Mouse (Mus musculus) MEL (cell line): ENCODE results near the gene Uqcrh.

ENCODE experiments used
- BHLHE40 ChIP-seq: IDR thresholded peaks from 2 replicates; pipeline ENCODE4 v1.6.1; 2012; ENCODE audit warnings: low read depth, mild to moderate bottlenecking, inconsistent platforms, low read length, improper control_type of control experiment, borderline replicate concordance
- CHD2 ChIP-seq: IDR thresholded peaks from 2 replicates; pipeline ENCODE4 v1.6.1; 2011; ENCODE audit warnings: low read length, improper control_type of control experiment
- CTCF ChIP-seq, 3 experiments: IDR thresholded peaks in 2 of 3; conservative IDR thresholded peaks in 1 of 3; 2 replicates each; pipeline ENCODE4 v1.5.1; 2011 to 2012; ENCODE audit warnings: low read length in 3 of 3, low read depth in 2 of 3, mild to moderate bottlenecking in 2 of 3, improper control_type of control experiment in 1 of 3, inconsistent platforms in 1 of 3, mixed read lengths in 1 of 3, moderate library complexity in 1 of 3; ENCODE audit not compliant: control insufficient read depth in 1 of 3, insufficient read depth in 1 of 3, poor library complexity in 1 of 3, severe bottlenecking in 1 of 3
- E2F4 ChIP-seq: IDR thresholded peaks from 2 replicates; pipeline ENCODE4 v1.6.1; 2011; ENCODE audit warnings: low read depth, low read length, improper control_type of control experiment, borderline replicate concordance
- ELF1 ChIP-seq: IDR thresholded peaks from 2 replicates; pipeline ENCODE4 v1.6.1; 2014; ENCODE audit warnings: low read depth, mild to moderate bottlenecking, inconsistent platforms, low read length, improper control_type of control experiment, moderate library complexity
- EP300 ChIP-seq, 2 experiments: IDR thresholded peaks; 2 replicates each; pipeline ENCODE4 v1.6.1; 2011; ENCODE audit warnings: improper control_type of control experiment in 2 of 2, low read length in 2 of 2, low read depth in 1 of 2, mild to moderate bottlenecking in 1 of 2
- ETS1 ChIP-seq: IDR thresholded peaks from 2 replicates; pipeline ENCODE4 v1.6.1; 2012; ENCODE audit warnings: low read depth, mild to moderate bottlenecking, inconsistent platforms, low read length, improper control_type of control experiment, moderate library complexity
- GABPA ChIP-seq: IDR thresholded peaks from 2 replicates; pipeline ENCODE4 v1.6.1; 2012; ENCODE audit warnings: low read depth, mild to moderate bottlenecking, inconsistent platforms, low read length, improper control_type of control experiment, moderate library complexity
- JUND ChIP-seq: IDR thresholded peaks from 2 replicates; pipeline ENCODE4 v1.6.1; 2011; ENCODE audit warnings: low read depth, mild to moderate bottlenecking, improper control_type of control experiment, low read length
- POLR2A ChIP-seq, 2 experiments: IDR thresholded peaks; 2 replicates each; pipeline ENCODE4 v1.6.1; 2011 to 2012; ENCODE audit warnings: low read length in 2 of 2, mild to moderate bottlenecking in 2 of 2, control low read depth in 1 of 2, improper control_type of control experiment in 1 of 2, low read depth in 1 of 2, moderate library complexity in 1 of 2; ENCODE audit not compliant: control insufficient read depth in 1 of 2, insufficient read depth in 1 of 2, poor library complexity in 1 of 2
- POLR2AphosphoS2 ChIP-seq: IDR thresholded peaks from 2 replicates; pipeline ENCODE4 v1.6.1; 2011; ENCODE audit warnings: low read length, improper control_type of control experiment
- POLR2AphosphoS5 ChIP-seq: IDR thresholded peaks from 2 replicates; pipeline ENCODE4 v1.6.1; 2012; ENCODE audit warnings: low read depth, borderline replicate concordance, mild to moderate bottlenecking, inconsistent platforms, low read length, moderate library complexity, mixed read lengths
- RAD21 ChIP-seq: IDR thresholded peaks from 2 replicates; pipeline ENCODE4 v1.6.1; 2011; ENCODE audit warnings: mild to moderate bottlenecking, low read depth, low read length, improper control_type of control experiment

DNA sequence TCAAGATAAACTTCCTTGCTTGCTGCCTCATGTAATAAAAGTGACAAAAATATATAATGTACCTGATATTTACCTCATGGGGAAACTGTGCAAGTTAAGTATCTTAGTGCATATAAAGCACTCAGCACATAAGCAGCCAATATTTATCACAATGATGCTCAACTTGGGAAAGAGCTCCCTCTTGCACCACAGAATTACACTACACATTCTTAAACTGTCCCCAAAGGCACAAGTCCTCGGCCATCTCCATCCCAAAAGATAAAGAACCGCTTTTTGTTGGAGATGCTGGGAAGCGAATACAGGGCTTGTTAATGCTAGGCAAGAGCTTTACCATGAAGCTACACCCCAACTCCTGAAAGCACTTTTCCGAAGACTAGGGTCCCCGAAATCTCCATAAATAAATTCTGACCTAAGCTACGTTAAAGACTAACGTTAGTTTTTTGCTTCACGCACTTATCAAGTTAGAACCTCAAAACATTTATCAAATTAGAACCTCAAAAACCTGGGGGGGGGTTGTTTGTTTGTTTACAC, 661 bp downstream of the Uqcrh start:
- TF ChIP-seq CTCF (IDR thresholded peaks at IDR 0.05 in 2 of 3, conservative IDR thresholded peaks at IDR 0.05 in 1 of 3; ENCODE audit: control insufficient read depth in 1 of 3, insufficient read depth in 1 of 3, low read depth in 2 of 3, low read length in 3 of 3, poor library complexity in 1 of 3, severe bottlenecking in 1 of 3): peak in 2 of 3 experiments; percentile 46 to 68; a peak in 4 of 6 replicates
- TF ChIP-seq CHD2: no peak
- no peak for TF ChIP-seq ELF1
- TF ChIP-seq EP300 (IDR thresholded peaks at IDR 0.05; ENCODE audit: low read depth in 1 of 2, low read length in 2 of 2): no peak
- TF ChIP-seq E2F4: no peak
- TF ChIP-seq GABPA: no peak
- TF ChIP-seq RAD21: peak; percentile 31
- TF ChIP-seq POLR2AphosphoS5: no peak
- no peak for TF ChIP-seq ETS1
- no peak for TF ChIP-seq POLR2A (IDR thresholded peaks at IDR 0.05; ENCODE audit: control insufficient read depth in 1 of 2, insufficient read depth in 1 of 2, low read depth in 1 of 2, low read length in 2 of 2, poor library complexity in 1 of 2)
- TF ChIP-seq JUND: no peak
- TF ChIP-seq POLR2AphosphoS2: no peak
- TF ChIP-seq BHLHE40: no peak
